Mouse (Mus musculus) embryonic facial prominence, embryonic 14.5 days (tissue): ENCODE measurements around the gene Cxcl14. TPM values are rescaled to one million over a fixed set of nuclear protein-coding genes. Genes with fewer than 3 reads are reported as not detected.

Experiments used
- polyA plus RNA-seq: library from polyadenylated mRNA; unstranded; fragments of >200 nt; fragmentation: Nextera tagmentation; extraction: Ambion mirVana; gene quantifications from 2 replicates; pipeline ENCODE4 v1.2.1, GENCODE M21; 2014

The Cxcl14 gene
- polyA plus RNA-seq, 1 experiment from 2014 or later, result 126 TPM

Other genes starting within 250 kb of the Cxcl14 start
- 246 and 265 TPM in 2 replicates for gene H2afy, start 160.2 kb downstream of the Cxcl14 start, polyA plus RNA-seq
- 0.93 and 0.98 TPM in 2 replicates for gene Tifab, start 117.7 kb downstream of the Cxcl14 start, polyA plus RNA-seq
- gene Neurog1, start 44.4 kb downstream of the Cxcl14 start, polyA plus RNA-seq, result 1.7 and 2.2 TPM in 2 replicates
- not detected in 2 replicates for gene Gm3045, start 130.0 kb upstream of the Cxcl14 start, polyA plus RNA-seq
- 0.45 and 0.54 TPM in 2 replicates for gene Slc25a48, start 141.8 kb upstream of the Cxcl14 start, polyA plus RNA-seq
- not detected in 2 replicates for gene Il9, start 185.7 kb upstream of the Cxcl14 start, polyA plus RNA-seq
- 1.6 and 1.7 TPM in 2 replicates for gene Fbxl21, start 225.9 kb upstream of the Cxcl14 start, polyA plus RNA-seq